Mouse (Mus musculus) regulatory T cell (primary cell): ENCODE measurements around the gene Arpc1b.

Experiments
- in situ Hi-C: fragments of 300-600 bp; cut with MboI, MseI; formaldehyde crosslinking; loops from one replicate; pipeline ENCODE4 v1.15.1; 2025; ENCODE audit warnings: high pct_unique_total_duplicates

Gene Arpc1b

DNA sequence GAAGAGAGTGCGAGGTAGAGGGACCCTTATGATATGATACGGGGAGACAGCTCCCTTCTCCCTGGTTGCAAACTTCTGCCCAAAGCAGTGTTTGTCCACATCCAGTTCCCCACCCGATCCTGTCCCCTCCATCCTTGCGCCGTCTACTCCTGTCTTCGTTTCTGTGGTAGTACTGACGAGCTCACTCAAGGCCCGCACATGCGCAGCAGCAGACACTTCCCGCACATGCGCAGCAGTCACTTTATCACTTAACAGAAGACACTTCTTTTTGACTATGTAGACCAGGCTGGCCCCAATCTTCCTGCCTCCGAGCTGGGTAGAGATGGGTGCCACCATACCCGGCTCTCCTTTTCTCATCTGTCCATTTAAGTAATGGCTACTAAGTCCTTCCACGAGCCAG, 47.3 kb downstream of the Arpc1b start:
- in situ Hi-C loops: no loop called here

- in situ Hi-C loops: no loop called here
Observed at GRCm38 (mm10) chr5:145164710-145165109, 50.7 kb downstream of the Arpc1b start.

DNA sequence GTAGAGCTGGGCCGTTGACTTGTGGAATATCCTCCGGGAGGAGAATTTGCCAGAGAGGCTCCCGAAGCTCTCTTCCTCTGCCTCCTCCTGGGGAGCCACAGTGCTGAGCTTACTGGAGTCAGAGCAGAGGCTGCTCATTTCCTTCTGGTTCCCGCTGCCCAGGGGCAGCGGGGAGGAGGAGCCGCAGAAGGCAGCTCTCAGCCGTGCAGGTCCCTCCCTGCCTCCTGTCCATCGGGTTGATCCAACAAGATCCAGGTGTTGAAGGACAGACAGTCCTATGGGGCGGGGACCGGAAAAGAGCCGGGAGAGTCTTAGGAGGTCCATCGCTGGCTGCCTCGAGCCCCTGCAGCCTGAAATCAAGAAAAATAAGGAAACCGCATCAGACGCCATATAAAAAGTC, 51.2 kb downstream of the Arpc1b start:
- in situ Hi-C loops: no loop called here

DNA sequence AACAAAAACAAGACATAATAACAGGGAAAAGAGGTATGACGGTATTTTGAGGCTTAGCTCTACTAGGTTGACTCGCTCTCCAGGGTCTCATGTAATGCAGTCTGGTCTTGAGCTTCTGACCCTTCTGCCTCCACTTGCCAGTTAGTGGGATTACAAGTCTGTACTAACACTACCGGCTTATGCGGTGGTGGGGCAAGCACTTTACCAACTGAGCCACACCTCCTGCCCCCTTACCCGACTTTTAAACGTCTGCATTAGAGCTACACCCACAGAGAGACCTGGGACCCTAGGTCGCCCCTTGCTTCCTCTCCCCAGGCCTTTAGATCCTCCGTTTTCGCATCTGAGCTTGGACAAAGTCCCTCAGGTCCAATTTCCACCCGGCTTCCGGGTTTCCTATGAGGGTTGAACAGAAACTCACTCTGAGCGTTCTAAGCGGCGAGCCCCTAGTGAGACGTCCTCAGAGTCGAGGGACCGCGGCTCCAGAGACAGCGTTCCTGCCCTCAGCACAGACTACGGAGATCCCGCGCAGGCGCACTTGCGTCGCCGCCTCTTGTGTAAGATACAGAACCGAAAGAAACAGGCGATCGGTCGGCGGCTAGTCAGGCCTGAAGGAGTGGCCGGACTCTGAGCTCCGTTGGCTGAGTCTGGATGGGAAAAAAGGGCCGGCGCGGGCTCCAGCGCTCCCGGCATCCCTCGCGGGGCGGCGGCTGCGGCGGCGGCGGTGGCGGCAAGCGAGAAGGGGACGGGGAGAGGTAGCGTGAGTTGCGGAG, 52.7 kb downstream of the Arpc1b start, which contains the start of the genes Ptcd1 and Cpsf4:
Ptcd1 (minus strand) TSS at position 573 of the 770 bp plus-strand sequence.
Cpsf4 (plus strand) TSS at position 678 of the 770 bp plus-strand sequence.
- in situ Hi-C loops: no loop called here

DNA sequence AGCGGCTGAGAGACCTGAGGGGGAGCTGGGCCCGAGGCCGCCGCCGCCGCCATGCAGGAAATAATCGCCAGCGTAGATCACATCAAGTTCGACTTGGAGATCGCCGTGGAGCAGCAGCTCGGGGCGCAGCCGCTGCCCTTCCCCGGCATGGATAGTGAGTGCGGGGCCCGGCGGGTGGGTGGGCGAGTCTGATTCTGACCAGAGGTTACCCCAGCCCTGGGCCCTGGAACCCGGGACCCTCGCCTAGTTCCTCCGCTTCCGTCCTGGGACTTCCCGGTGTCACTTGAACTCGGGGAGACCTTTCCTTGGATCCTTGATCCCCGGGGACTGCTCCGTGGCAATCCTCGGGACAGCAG, 53.3 kb downstream of the Arpc1b start:
- in situ Hi-C loops: no loop called here

GRCm38 (mm10) chr5:145178461-145178980, 64.5 kb downstream of the Arpc1b start:
- in situ Hi-C loops: no loop called here
